Mouse (Mus musculus) liver, adult 2 months (tissue): ENCODE data around the gene Hs3st3b1.

Experiments used
- CTCF ChIP-seq: fragments of 200-500 bp; IDR thresholded peaks from 2 replicates; pipeline ENCODE4 v1.5.1; 2011; ENCODE audit warnings: low read depth, low read length, control low read depth
- POLR2A ChIP-seq: fragments of 200-500 bp; IDR thresholded peaks from 2 replicates; pipeline ENCODE4 v1.6.1; 2011; ENCODE audit warnings: low read length, control low read depth; ENCODE audit not compliant: insufficient read depth; ENCODE audit errors: extremely low read depth

- TF ChIP-seq CTCF = no peak
- no peak for TF ChIP-seq POLR2A
These were observed 38.7 kb downstream of the Hs3st3b1 start for GRCm38 (mm10) chr11:63883385-63883784.
